Mouse (Mus musculus) cerebral cortex, adult 2 months (tissue): ENCODE results near the gene Echs1.

Experiments used
- WGBS: fragments of 180-500 bp; shearing (Covaris S2); methylation state at CpG from one replicate; pipeline ENCODE4 v1.1.7; 2018; 5-methylcytosine and 5-hydroxymethylcytosine counted together

Echs1 gene

DNA sequence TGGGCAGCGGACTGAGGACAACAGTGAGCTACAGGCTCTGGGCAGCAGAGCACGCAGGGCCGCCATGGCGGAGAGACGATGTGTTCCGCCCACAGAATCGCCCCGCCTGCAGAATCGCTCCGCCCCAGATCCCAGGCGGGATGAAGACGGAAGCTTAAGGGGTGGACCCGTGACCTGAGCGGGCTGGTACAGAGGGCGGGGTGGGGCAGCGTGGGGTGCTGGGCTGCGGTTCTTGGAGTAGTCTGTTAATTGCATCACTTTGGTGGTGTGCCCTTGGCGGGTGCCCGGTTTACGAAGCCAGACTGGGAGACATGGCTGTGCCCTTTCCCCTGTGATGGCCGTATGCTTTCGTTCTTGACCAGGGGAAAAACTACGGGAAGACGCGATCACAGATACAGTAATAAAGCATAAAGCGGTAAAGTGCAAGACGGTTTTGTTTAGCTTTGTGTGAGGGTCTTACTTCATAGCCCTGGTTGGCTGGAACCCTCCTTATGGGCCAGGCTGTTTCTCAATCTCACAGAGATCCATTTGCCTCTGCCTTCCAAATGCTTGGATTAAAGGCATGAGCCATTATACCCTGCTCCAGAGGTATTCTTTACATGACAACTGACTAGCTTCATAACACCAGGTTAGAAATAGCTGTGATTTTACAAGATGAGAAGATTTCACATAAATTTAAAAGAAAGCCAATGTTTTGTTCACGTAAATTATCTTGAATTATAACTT, at the start of gene Echs1:
TSS of gene Echs1 (minus strand) at position 148 of the 726 bp plus-strand sequence.
- 3% methylated on average over 28 of the region's 28 CpGs for WGBS

DNA sequence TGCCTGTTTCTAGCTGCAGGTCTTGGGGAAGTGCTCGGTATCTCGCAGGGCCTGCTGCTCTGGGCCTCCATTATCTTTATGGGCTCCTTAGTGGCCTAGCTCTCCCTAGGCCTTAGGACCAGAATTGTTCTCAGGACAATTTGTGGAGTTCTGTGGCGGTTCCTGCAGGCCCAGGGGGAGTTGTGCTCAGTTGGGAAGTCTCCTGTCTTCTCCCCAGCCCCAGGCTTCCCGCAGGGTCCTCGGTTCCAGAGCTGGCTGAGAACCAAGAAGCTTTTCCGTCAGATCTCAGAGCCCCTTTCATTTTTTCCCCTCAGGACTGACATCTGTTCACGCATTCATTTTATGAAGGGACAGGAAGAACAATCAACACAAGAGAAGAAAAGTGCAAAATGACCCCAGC, 48.4 kb upstream of the Echs1 start, which contains the start of gene Olfr522:
TSS of gene Olfr522 (minus strand) at position 101 of the 400 bp plus-strand sequence.
- WGBS: 75% methylated on average over 7 of the region's 7 CpGs

DNA sequence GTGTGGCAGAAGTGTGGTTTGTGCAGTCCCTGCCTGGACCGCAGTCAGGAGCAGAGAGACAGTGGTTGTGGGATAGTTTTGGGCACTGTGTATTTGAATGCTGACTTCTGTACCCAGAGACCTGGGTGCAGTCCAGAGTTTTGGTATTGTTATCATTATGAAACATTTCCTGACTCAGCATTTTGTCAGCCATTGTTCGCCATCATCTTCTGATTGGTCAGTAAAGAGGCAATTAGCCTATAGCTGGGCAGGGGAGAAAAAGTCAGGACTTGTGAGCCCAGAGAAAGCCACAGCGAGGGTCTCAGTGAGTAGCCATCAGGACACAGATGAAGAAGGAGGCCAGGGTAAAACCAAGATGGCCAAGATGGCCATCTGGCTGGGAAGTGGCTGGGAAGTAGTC, 44.1 kb upstream of the Echs1 start:
- 83% methylated on average over 3 of the region's 3 CpGs for WGBS

DNA sequence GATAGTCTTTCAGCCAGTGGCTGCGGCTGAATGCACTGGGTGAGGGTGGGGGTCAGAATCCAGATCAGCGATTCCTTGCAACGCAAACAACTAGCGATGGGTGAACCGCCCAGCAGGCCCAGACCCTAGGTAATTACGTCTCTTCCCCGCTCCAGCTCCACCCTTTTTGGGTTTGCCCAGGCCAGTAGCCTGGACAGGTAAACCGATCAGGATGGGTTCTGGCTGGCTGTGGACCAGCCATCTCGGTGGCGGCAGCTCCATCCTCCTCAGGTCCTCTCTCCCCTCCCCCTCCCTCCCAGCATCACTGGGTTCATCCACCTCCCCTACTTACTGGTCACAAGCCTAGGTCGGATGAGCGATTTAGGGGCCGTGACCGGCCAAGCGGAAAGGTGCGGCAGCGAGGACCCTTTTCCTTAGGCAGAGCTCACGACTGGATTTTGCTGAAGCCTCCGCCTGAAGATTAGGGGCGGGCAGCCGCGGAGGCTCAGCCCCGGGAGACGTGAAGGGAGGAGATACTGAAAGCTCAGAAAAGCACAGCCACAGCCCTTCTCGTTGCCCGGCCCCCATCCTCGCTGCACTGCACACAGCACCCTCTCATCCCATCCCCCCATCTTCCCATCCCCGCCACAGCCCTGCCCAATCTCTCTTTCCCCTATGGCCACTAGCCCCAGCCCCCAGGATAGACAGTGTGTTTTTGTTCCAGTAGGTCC, 38.1 kb upstream of the Echs1 start, which contains the start of gene Sprn:
TSS of gene Sprn (minus strand) at position 660 of the 710 bp plus-strand sequence.
- WGBS: 3% methylated on average over 28 of the region's 28 CpGs

DNA sequence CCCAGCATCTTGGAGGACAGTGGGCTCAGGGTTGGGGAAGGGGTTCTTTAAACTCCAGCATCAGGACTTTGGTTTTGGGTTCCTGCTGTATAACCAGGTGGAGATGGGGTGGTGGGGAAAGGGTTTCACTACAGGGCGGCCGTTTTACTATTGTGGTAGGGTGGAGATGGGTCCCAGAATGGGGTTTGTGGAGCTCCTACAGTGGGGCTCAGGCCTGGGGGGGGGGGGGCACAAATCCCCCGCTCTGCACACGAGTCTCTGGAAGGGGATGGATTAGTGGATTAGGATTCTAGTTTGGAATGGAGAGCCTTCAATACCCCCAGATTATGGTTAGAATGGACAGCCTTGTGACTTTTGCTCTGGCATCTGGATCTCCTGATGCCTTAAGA, 37.5 kb upstream of the Echs1 start:
- 13% methylated on average over 4 of the region's 4 CpGs for WGBS

DNA sequence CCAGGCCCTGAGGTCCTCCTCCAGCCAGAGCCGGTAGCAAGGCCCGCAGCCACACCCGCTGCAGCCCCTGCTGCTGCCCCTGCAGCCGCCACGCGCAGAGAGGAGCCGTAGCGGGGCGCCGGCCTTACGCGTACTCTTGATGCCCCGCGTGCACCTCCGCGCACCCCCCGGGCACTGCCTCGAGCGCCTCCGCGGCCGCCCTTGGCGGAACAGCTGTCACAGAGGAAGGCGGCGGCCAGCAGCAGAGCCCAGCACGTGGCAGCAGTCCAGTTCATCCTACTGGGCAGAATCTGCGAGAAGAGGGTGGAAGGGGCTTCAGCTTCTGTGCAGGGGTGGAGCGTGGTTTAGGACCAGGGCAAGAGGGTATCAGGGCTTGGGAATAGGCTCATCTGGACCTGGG, 37.1 kb upstream of the Echs1 start:
- 3% methylated on average over 28 of the region's 28 CpGs for WGBS

DNA sequence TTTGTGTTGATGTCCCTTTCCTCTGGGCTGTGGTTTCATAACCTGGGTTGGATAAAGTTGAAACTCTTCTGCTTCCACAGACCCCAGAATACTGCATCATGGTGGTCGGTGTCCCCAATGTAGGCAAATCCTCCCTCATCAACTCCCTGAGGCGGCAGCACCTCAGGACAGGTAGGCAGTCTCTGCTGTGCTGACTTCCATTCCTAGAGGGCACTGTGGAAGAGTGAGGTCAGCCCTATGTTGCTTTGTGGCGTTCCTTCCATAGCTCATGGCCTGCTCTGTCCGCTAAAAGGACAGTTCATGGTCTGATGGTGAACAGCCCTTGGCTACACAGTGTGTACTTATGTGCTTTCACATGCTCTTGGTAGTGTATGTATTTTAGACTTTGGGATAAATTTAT, 28.3 kb upstream of the Echs1 start:
- 90% methylated on average over 4 of the region's 4 CpGs for WGBS

DNA sequence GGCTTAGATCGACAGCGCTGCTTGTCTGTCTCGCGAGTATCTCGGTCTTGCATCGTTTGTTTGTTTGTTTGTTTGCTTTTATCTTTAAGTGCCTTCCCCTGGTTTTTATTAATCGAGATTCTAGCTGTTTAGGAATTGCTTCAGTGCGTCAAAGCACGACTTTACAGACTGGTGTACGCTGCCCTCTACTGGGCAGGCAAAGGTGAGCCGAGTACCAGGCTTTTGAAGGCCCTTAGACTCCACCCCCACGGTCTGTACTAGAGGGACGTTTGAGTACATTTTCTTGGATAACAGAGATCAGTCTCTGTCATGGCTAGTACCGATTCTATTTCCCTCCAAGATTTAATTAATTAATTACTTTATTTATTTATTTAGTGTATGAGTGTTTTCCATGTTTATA, 25.1 kb upstream of the Echs1 start:
- WGBS: 6% methylated on average over 14 of the region's 14 CpGs

DNA sequence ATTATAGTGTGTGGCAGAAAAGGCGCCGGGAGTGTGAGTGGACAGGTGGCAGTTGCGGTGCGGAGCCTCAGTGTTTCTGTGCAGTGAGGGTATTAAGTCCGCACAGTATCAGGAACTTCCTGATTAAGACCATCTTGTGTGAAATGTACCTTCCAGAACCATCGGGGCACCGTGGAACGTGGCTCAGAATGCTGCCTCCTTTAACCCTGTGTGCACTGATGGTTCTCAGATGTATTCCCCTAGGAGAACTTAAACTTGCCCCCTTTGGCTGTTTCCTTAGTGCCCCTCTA, 21.7 kb upstream of the Echs1 start:
- 0% methylated on average over 8 of the region's 8 CpGs for WGBS

DNA sequence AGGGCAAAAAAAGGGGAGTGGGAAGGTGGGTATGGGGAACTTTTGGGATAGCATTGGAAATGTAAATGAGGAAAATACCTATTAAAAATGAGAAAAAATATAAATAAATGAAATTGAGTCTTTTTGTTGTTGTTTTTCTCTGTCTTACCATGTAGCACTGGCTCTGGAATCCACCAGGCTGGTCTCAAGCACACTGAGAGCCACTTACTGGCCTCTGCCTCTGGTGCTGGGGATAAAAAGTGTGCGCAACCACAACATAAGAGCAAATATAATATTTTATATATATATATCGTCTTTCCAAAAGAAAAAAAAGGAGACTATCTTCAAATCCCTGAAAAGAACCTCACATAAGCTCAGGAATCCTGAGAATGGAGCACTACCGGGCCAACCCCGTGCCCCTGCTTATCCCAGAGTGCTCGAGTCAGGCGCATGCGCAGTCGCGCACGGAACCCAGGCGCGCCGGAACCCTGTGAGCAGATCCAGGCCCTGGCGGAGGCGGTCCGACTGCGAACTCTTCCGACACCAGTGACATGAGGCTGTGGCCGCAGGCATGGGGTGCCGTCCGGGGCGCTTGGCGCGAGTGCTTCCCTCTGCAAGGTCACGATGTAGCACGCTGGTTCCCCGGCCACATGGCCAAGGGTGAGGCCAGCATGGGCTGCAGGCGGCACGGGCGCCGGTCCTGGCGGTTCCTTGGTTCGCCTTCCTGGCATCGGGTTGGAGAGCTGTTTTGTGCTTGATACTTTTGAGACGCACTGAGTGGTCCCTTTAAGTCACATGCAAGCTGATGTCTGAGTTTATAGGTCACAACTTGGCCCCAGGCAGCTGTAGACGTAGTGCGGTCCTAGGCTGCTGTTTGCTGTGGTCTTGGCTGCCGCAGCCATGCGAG, 21.1 kb upstream of the Echs1 start, which contains the start of gene Mtg1:
TSS of gene Mtg1 (plus strand) at position 430 of the 886 bp plus-strand sequence.
- WGBS: 2% methylated on average over 39 of the region's 39 CpGs

DNA sequence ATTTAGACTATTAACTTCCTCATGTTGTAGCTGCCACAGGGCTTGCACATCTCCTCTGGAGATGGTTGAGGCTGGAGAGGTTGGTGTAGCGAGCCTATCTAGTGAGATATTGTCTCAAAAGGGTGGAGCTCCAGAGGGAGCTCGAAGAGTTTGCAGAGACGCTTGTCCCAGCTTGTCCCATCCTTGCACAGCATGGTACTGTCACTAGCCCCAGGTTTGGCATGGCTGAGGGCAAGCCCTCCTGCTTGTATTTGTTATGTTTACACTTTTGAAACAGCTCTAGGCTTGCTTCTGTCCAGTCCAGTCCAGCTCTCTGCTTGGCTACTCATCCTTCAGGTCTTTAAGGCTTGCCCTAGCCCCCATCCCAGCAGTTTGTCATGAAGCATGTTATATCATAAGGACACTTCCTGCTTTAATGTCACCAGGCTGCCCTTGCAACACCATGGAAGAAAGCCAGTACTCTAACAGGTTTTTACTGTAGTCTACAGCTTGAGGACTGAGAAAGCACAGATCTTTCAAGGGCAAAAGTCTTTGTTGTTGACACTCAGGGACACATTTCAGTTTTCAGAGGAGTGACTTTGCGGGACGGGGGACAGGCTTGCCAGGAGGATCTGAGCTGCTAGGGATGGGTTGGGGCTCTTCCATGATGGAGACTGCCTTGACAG, 19.0 kb upstream of the Echs1 start:
- WGBS: 89% methylated on average over 5 of the region's 5 CpGs

DNA sequence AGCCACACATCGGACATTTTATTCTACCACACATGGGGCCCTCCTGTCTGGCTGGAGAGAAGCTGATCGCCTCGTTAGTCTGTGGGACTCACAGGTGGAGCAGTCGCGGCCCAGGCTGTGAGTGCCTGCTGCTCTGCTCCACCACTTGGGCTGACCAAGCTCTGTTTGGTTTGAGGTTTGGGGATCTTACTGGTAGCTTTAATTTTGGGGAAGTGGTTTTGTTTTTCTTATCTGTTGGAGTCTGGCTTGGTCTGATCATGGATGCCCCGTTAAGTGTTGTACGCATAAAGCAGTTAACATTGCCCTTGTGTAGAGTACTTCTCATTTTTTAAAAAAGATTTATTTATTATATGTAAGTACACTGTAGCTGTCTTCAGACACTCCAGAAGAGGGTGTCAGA, 17.8 kb upstream of the Echs1 start:
- WGBS: 86% methylated on average over 7 of the region's 7 CpGs

DNA sequence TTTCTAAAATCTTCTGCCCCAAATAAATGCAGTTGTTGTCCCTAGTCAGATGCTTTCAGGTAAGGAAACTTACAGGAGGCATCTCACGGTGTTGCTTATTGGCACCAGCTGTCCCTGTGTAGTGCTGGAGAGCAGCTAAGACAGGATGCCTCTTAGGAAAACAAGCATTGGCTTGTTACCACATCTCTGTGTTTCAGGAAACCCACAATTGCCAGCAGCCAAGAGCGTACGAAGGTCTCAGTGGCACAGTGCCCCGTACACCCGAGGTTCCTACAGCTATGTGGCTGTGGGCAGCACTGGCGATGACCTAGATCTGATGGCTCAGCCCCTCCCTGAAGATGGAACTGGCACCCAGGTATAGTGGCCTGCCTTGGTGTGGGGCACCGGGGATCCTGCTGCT, 15.9 kb upstream of the Echs1 start:
- WGBS: 87% methylated on average over 7 of the region's 7 CpGs

DNA sequence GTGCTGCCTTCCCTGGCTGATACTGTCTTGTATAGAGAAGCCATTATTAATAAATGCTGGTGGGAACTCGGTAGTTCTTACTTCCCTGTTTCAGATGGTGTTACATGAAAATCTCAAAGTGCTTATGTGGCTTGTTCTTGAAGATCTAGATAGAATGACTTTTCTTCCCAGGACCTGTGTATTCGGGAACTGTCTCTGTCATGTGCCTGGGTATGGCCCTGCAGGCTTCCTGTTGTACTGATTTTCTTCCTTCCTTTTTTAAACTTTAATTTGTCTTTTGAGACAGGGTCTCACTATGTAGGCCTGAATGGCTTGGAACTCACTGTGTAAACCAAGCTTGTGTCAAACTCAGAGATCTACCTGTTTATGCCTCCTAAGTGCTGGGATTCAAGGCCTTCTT, 11.6 kb upstream of the Echs1 start:
- WGBS: 90% methylated on average over 2 of the region's 2 CpGs

DNA sequence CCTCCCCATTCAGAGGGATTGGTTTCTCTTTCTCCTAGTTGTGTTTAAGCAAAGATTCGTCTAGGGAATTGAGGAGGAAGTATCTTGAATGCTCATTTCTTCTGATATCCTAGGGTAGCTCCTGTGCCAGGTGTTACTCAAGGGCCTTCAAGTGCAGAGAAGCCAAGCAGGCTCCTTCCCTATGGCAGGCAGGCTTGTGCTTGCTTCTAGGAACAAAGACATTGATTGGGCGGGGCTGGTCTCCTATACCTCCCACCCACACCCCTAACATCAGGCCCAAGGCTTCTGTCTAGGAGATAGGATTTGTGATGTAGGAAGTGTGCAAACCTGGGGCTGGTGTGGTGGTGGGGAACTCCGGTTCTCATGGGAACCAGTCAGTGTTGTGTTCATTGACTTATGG, 10.7 kb upstream of the Echs1 start:
- 84% methylated on average over 3 of the region's 3 CpGs for WGBS

DNA sequence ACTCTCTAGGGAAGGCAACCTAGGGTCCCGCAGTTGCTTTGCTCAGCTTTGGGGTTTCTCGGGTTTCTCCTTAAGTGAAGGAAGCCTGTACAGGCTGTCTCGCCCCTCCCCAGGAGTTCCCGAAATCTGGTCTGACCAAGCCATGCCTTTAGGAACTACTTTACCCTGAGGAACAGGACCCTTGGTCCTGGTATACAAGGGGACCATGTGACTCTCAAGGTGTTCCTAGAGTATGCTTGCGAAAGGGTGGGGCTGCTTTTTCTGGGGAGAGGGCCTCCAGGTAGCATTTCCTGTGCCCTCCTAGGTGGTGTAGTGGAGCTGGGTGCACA, 9.7 kb upstream of the Echs1 start:
- WGBS: 11% methylated on average over 5 of the region's 5 CpGs

DNA sequence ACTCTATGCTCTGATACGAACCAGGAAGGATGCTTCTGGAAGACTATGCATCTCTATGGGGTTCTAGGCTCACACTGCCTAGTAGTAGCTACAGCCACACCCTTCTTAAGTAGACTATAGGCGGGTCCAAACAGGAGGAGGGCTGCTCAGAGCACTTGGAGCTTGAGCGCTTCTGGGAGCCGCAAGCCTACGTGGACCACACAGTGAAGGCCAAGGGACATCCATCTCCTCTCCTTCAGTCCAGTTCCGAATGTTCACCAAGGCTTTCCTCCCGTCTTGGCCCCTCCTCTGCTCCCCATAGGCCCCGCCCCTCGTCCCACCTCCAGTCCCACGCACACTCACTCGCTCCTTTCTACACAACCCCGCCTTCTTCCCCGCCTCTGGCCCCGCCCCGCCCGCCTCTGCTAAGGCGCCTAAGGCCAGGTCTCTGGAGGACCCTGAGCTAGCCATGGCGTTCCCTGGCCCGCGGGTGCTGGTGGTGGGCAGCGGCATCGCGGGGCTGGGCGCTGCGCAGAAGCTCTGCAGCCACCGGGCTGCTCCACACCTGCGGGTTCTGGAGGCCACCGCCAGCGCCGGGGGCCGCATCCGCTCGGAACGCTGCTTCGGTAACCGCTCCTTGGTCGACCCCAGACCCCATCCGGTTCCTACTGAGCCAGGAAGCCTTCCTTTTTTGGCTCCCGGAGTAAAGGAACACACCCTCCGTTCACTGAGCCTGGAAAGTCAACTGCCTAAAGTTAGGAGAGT, 9.2 kb upstream of the Echs1 start:
- WGBS: under 1% methylated on average over 40 of the region's 40 CpGs

DNA sequence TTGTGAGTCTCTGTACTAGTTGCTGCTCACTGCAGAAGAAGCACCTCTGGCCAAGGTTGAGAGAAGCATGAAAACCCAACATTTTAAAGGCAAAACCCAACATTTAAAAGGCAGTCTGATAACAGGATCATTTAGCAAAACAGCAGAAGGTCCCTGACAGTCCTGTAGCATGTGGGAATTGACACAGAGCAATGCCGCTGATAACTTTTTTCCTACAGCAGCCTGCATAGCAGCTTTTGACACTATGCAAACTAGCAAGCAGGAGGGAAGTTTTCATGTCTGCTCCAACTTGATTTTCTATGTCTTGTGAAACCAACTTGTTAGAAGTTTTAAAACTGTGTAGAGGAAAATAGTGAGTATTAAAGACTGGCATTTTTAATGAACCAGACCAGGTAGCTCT, 8.1 kb upstream of the Echs1 start:
- WGBS: 84% methylated on average over 1 of the region's 1 CpGs

DNA sequence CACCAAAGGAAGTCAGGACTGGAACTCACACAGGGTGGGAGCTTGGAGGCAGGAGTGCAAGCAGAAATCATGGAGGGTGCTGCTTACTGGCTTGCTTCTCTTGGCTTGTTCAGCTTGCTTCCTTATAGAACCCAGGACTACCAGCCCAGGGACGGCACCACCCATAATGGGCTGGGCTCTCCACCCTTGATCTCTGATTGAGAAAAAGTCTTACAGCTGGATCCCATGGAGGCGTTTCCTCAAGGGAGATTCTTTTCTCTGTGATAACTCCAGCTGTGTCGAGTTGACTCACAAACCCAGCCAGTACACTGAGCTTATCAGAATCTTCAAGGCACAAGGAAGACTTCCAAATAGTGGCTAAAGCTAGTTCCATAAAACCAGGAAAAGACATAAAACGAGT, 6.5 kb upstream of the Echs1 start:
- 52% methylated on average over 4 of the region's 4 CpGs for WGBS

DNA sequence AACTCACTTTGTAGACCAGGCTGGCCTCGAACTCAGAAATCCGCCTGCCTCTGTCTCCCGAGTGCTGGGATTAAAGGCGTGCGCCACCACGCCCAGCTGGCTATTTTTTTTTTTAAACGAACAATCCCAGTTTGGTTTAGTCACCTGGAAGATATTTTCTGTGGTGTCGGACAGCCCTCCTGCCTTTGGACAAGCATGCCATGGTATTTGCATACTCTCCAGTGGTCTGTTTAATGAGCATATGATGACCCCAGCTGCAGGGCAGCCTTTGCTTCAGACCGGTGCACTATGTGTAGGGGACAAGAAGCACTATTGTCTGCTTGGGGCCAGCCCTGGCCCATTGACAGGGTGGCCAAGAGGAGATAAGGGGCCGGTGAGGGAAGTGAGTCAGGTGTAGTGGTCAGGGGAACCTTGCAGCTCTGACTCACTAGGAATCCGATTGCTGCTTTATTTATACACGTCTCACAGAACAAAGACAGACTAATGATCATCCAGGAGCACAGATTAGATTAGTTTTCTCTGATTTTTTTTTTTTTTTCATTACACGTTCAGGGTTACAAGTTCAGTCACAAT, 5.1 kb upstream of the Echs1 start:
- WGBS: 75% methylated on average over 13 of the region's 13 CpGs

DNA sequence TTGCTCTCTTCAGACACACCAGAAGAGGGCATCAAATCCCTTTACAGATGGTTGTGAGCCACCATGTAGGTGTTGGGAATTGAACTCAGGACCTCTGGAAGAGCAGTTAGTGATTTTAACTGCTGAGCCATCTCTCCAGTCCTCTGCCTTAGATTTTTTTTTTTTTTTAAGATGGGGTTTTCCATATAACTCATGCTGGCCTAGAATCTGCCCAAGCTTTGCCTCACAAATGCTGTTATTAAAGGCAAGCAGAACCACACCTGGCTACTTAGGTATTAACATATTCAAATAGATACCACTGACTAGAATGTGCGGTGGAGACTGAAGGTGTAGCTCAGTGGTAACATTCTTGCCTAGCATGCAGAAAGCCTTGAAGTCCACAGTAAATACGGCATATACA, 4.2 kb upstream of the Echs1 start:
- WGBS: 94% methylated on average over 2 of the region's 2 CpGs
